Mouse (Mus musculus) neural tube, embryonic 14.5 days (tissue): ENCODE data around the gene Hes7. TPM values are rescaled to one million over a fixed set of nuclear protein-coding genes. Genes with fewer than 3 reads are reported as not detected.

Experiments
- ATAC-seq: fragments of 200-750 bp; cut with Nextera tagmentation; 2 replicates; pipeline ENCODE4 v1.8.0; 2017; ENCODE audit warnings: low read depth, mild to moderate bottlenecking, moderate TSS enrichment, moderate library complexity
- H3K27ac ChIP-seq: fragments of 300-500 bp; sonication (generic); 2 replicates; pipeline ENCODE4 v1.5.1; 2014; ENCODE audit warnings: low read depth, mild to moderate bottlenecking, control low read depth, low read length, moderate library complexity, mixed read lengths
- H3K27me3 ChIP-seq: fragments of 300-500 bp; sonication (generic); 2 replicates; pipeline ENCODE4 v1.6.1; 2014; ENCODE audit warnings: low read length; ENCODE audit not compliant: control insufficient read depth, insufficient read depth
- H3K36me3 ChIP-seq: fragments of 300-500 bp; sonication (generic); 2 replicates; pipeline ENCODE4 v1.6.1; 2014; ENCODE audit warnings: low read length, mixed read lengths; ENCODE audit not compliant: control insufficient read depth, insufficient read depth
- H3K4me1 ChIP-seq: fragments of 300-500 bp; sonication (generic); 2 replicates; pipeline ENCODE4 v1.6.1; 2014; ENCODE audit warnings: low read length; ENCODE audit not compliant: control insufficient read depth, insufficient read depth
- H3K4me2 ChIP-seq: fragments of 300-500 bp; sonication (generic); 2 replicates; pipeline ENCODE4 v1.6.1; 2014; ENCODE audit warnings: mild to moderate bottlenecking, low read depth, low read length, control low read depth
- H3K4me3 ChIP-seq: fragments of 300-500 bp; sonication (generic); 2 replicates; pipeline ENCODE4 v1.5.1; 2014; ENCODE audit warnings: low read depth, low read length, control low read depth, mixed read lengths
- H3K9ac ChIP-seq: fragments of 300-500 bp; sonication (generic); replicated peaks from 2 replicates; pipeline ENCODE4 v1.6.1; 2014; ENCODE audit warnings: low read depth, mild to moderate bottlenecking, control low read depth, low read length, mixed read lengths
- H3K9me3 ChIP-seq: fragments of 300-500 bp; sonication (generic); 2 replicates; pipeline ENCODE4 v1.6.1; 2016; ENCODE audit warnings: low read length; ENCODE audit not compliant: control insufficient read depth
- WGBS: fragments of 180-500 bp; shearing (Covaris S2); extraction: QIAGEN DNeasy Blood & Tissue Kit; methylation state at CpG from one replicate; pipeline ENCODE4 v1.1.7; 2014; 5-methylcytosine and 5-hydroxymethylcytosine counted together
- polyA plus RNA-seq: library from polyadenylated mRNA; unstranded; fragments of >200 nt; fragmentation: Nextera tagmentation; extraction: Ambion mirVana; gene quantifications from 2 replicates; pipeline ENCODE4 v1.2.1, GENCODE M21; 2014

The Hes7 gene
- 0.43 and 0.52 TPM in 2 replicates for polyA plus RNA-seq

DNA sequence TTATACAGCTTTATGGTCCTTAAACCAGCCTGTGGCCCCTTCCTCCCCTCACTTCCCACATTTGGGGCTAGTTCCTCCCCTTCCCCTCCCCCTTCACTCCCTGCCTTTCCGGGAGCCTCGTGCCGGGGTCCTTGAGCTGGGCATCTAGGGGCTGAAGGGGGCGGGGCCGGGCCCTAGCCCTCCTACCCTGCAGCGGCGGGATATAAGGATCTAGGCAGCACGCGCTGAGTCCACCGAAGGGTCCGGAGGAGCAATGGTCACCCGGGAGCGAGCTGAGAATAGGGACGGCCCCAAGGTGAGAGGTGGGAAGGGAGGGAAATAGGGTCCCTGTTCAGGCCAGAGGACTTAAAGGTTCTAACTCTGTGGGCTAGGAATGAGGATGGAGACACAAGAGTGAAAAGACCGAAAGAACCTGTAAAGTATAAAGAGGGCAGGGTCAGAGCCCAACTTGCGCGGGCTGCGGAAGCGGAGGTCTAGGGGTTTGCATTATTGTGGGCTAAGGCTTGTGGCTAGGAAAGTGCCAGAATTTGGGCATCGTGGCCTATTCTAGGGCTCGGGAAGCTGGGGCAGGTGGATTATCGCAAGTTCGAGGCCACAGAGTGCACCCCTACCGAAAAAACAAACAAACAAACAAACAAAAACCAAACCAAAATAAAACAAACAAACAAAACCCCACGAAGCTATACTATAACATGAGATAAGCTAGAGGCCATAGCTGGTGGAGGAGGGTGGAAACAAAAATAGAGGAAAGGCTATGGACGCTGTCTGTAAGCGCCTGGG, at the start of gene Hes7:
Gene Hes7, plus strand, starts transcription at position 184 of the 780 bp plus-strand sequence.
- peaks cover 16% of the 10 kb centered on the region for H3K4me1 ChIP-seq
- H3K4me3 ChIP-seq = peak within 1 kb of the TSS; percentile 66
- H3K27me3 ChIP-seq = peaks cover 9% of the 10 kb centered on the region; the same call in 1 of the 2 replicates
- H3K9ac ChIP-seq = peak within 1 kb of the TSS; percentile 69
- WGBS = 2% methylated on average over 27 of the region's 27 CpGs
- H3K36me3 ChIP-seq = no peaks in the 10 kb centered on the region
- H3K9me3 ChIP-seq = no peaks in the 10 kb centered on the region
- no peak for ATAC-seq
- H3K27ac ChIP-seq = no peak within 1 kb of the TSS
- peak within 1 kb of the TSS; percentile 94 for H3K4me2 ChIP-seq

DNA sequence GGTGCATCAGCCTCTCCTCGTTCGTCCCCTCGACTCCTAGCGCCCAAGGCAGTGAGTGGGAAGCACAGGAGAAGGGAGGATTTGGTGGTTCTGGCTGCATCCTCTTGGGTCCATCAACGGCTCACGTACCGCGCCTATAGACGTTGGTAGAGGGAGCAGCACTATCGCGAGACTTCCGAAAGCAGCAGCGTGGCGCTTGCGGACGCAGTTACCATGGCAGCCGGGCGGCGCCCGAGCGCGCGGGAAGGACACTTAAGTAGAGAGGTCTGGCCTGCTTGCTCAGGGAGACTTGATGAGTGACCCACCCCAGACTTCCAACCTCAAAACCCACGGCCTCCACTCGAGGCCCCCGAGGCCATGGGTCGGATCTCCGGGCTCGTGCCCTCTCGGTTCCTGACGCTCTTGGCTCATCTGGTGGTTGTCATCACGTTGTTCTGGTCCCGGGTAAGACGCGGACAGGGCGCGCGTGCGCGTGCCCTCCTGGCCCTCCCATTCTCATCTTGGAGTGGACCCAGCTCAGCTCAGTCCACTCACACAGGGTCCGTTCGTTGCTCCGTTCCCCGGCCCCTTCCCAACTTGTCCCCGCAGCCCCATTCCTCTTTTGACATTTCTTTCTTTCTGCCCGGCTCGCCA, 49.5 kb upstream of the Hes7 start, which contains the start of gene Tmem107:
Gene Tmem107, plus strand, starts transcription at position 217 of the 633 bp plus-strand sequence.
- ATAC-seq = peak; percentile 87
- Histone ChIP-seq H3K9me3 (no peaks in the 10 kb centered on the region), H3K27ac (peak within 1 kb of the TSS; percentile 88), H3K36me3 (no peaks in the 10 kb centered on the region), H3K9ac (peak within 1 kb of the TSS; percentile 65), H3K4me1 (peaks cover 23% of the 10 kb centered on the region), H3K4me2 (peak within 1 kb of the TSS; percentile 82), H3K27me3 (no peaks in the 10 kb centered on the region), H3K4me3 (peak within 1 kb of the TSS; percentile 60)
- WGBS = under 1% methylated on average over 47 of the region's 47 CpGs

DNA sequence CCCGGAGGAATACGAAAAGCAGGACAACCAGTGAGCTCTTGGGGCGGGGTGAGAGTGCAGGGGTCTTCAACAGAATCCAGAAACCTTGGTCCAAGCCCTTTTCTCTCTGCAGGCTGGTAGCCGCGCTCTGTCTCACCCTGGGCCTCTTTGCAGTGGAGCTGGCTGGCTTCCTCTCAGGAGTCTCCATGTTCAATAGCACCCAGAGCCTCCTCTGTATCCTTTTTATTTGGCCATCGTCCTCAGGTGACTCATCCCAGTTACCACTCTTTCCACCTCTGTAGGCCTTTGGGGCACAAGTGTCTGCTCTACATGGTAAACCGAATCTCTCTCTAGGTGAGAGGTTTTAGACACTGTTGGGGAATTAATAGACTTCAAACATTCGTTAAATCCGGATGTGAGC, 48.9 kb upstream of the Hes7 start:
- Histone ChIP-seq H3K4me3 (peak overlapping the region; percentile 60), H3K4me1 (peaks cover 21% of the 10 kb centered on the region)
- 25% methylated on average over 9 of the region's 9 CpGs for WGBS

DNA sequence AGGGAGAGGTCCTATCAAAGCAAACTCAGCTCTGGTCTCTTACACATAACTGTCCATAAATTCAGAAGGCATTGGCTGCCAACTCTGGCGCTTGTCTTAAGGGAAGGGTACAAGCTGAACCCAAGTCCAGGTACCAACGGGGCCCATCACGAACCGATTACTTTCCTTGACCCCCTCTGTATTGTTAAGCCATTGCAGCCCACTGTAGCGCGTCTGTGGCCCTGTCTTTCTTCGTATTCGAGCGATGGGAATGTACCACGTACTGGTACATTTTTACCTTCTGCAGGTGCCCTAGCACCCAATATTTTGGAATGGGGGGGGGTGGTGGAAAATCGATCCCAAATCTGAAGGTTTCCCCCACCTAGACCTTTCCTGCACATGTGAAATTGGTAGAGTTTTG, 48.0 kb upstream of the Hes7 start:
- H3K4me2 ChIP-seq = peak overlapping the region; percentile 55
- ATAC-seq = no peak
- peaks cover 17% of the 10 kb centered on the region for H3K4me1 ChIP-seq
- peak overlapping the region; percentile 98 for H3K27ac ChIP-seq
- peak overlapping the region; percentile 78 for H3K9ac ChIP-seq
- peak overlapping the region; percentile 30; the same call in 1 of the 2 replicates for H3K4me3 ChIP-seq
- H3K9me3 ChIP-seq = no peaks in the 10 kb centered on the region
- no peaks in the 10 kb centered on the region for H3K27me3 ChIP-seq
- no peaks in the 10 kb centered on the region for H3K36me3 ChIP-seq
- WGBS = 90% methylated on average over 11 of the region's 11 CpGs

More for the DNA sequence above, 48.9 kb upstream of the Hes7 start:
- Histone ChIP-seq H3K27me3 (no peaks in the 10 kb centered on the region), H3K9ac (peak overlapping the region; percentile 65), H3K27ac (peak overlapping the region; percentile 88; the same call in 1 of the 2 replicates), H3K9me3 (no peaks in the 10 kb centered on the region), H3K36me3 (no peaks in the 10 kb centered on the region), H3K4me2 (peak overlapping the region; percentile 82)
- no peak for ATAC-seq

DNA sequence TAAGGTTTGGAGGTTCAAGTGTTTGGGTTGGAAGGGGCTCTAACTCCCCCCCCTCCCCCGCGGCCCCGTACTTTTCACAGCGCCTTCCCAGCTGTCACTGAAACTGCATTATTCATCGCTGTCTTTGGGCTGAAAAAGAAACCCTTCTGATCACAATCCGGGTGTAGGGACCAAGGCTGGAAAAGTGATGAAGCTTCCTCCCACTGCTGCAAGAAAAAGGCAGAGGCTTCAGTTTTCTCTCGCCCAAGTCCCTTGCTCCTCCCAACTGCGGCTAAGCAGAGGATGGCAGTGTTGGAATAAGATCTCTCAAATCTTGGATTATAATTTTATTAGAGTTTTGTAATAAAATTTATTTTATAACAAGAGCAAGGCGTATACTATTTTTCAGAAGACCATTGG, 47.5 kb upstream of the Hes7 start:
- H3K27ac ChIP-seq = peak overlapping the region; percentile 98
- peak overlapping the region; percentile 30 for H3K4me3 ChIP-seq
- H3K4me2 ChIP-seq = peak overlapping the region; percentile 55
- no peaks in the 10 kb centered on the region for H3K9me3 ChIP-seq
- peaks cover 15% of the 10 kb centered on the region for H3K4me1 ChIP-seq
- ATAC-seq = no peak
- no peaks in the 10 kb centered on the region for H3K27me3 ChIP-seq
- H3K36me3 ChIP-seq = no peaks in the 10 kb centered on the region
- 5% methylated on average over 9 of the region's 9 CpGs for WGBS
- peak overlapping the region; percentile 78 for H3K9ac ChIP-seq

DNA sequence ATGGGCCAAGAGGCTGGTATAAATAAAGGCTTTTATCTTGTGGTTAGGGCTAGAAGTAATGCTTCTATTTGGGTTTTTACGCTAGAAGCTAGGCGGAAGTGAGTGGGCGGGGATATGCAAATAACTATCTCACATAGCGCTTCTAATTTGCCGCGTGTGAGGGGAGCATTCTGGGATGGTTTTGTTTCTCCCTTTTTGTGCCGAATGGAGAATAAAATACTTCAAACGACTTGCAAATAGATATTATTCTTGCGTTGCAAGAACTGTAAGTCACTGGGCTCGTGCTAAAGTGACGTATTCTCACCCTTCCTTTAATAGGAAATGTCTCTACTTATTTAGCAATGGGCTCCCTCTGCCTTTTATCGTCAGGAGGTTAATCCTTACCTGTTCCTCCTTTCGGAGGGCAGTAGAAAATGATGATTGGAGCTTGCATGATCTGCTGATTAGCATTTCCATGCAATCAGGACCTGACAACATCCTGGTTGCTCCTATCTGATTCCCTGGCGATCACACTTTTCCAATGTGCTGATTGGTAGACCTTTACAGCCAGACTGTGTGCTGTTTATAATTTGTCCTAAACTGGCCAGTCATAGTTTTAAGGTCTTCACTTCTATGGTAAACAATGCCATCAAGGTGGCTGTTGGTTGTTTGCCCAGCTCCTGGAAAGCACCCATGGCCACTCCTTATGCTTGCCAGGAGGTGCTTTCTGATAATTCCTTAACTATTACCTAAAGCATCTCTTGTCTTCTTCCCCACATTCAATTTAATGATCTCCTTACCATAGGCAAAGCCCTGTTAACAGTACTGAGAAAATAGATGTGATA, 46.9 kb upstream of the Hes7 start:
- no peaks in the 10 kb centered on the region for H3K27me3 ChIP-seq
- H3K4me1 ChIP-seq = peaks cover 15% of the 10 kb centered on the region
- peak overlapping the region; percentile 78 for H3K9ac ChIP-seq
- no peaks in the 10 kb centered on the region for H3K9me3 ChIP-seq
- H3K27ac ChIP-seq = peak overlapping the region; percentile 98
- peak overlapping the region; percentile 30 for H3K4me3 ChIP-seq
- H3K4me2 ChIP-seq = peak overlapping the region; percentile 55
- H3K36me3 ChIP-seq = no peaks in the 10 kb centered on the region
- 0% methylated on average over 14 of the region's 14 CpGs for WGBS
- peak; percentile 75 for ATAC-seq

DNA sequence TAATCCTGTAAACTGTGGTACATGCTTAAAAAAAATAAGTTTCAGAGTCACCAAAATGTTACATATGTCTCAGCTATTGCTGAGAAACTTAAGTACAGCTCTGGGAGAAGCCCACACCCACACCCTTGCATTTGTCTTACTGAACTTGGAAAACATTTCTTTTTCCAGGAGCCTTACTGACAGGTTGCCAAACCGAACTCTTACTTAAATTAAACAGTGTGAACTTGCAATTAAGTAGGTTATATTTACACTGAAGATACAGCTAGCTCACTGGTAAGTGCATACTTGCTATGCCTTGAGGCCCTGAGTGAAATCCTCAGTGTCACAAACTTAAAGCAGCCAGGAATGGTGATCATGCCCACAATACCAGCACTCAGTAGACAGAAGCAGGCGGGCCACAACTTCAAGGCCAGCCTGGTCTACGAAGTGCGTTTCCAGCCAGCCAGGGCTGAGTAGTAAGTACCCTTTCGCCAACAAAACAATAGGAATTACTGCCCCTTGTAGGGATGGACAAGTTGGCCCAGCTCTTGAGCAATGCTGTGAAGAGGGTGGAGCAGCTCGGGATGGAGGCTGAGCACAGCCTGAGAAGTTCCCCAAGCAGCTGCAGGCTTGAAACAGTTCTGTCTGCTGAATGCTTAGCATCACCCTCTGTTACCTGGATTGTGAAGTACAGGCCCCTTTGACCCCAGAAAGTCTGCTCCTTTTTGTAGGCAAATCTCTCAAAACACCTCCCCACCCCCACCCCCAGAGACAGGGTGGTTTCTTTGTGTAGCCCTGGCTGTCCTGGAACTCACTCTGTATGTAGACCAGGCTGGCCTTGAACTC, 46.0 kb upstream of the Hes7 start:
- no peaks in the 10 kb centered on the region for H3K36me3 ChIP-seq
- H3K4me1 ChIP-seq = peaks cover 15% of the 10 kb centered on the region
- H3K9me3 ChIP-seq = no peaks in the 10 kb centered on the region
- no peak overlapping the region for H3K4me3 ChIP-seq
- no peak overlapping the region for H3K9ac ChIP-seq
- H3K27me3 ChIP-seq = no peaks in the 10 kb centered on the region
- H3K27ac ChIP-seq = no peak overlapping the region
- no peak for ATAC-seq
- 40% methylated on average over 6 of the region's 6 CpGs for WGBS
- no peak overlapping the region for H3K4me2 ChIP-seq

DNA sequence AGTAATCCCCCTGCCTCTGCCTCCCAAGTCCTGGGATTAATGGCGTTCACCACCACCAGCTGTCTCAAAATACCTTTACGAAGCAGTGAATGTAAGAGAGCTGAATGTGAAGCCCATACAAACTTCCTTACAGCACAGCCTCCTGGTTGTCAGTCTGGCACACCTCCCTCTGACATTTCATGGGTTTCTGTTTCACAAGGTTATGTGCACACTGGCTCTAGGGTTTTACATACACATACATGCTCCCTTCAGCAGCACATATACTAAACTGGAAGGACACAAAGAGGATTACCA, 45.5 kb upstream of the Hes7 start:
- Histone ChIP-seq H3K27me3 (no peaks in the 10 kb centered on the region), H3K36me3 (no peaks in the 10 kb centered on the region), H3K27ac (no peak overlapping the region), H3K9ac (no peak overlapping the region), H3K9me3 (no peaks in the 10 kb centered on the region), H3K4me1 (peaks cover 15% of the 10 kb centered on the region), H3K4me3 (no peak overlapping the region), H3K4me2 (no peak overlapping the region)
- WGBS = 53% methylated on average over 2 of the region's 2 CpGs
- ATAC-seq = no peak
